Mouse (Mus musculus) hindbrain, embryonic 12.5 days (tissue): ENCODE results near the gene Olfr1383. TPM values are rescaled to one million over a fixed set of nuclear protein-coding genes. Genes with fewer than 3 reads are reported as not detected.
"Not testable (repeated sequence)": the region's sequence is repeated elsewhere in the genome, so short reads cannot be mapped to it uniquely, and the experiment has no call there.

Experiments used
- ATAC-seq: fragments of 200-750 bp; cut with Nextera tagmentation; 2 replicates; pipeline ENCODE4 v1.8.0; 2017; ENCODE audit warnings: moderate TSS enrichment; ENCODE audit not compliant: low FRiP score
- H3K27ac ChIP-seq: fragments of 300-500 bp; sonication (generic); 2 replicates; pipeline ENCODE4 v1.5.1; 2016; ENCODE audit warnings: mild to moderate bottlenecking
- H3K27me3 ChIP-seq: fragments of 300-500 bp; sonication (generic); 2 replicates; pipeline ENCODE4 v1.6.1; 2016; ENCODE audit warnings: mild to moderate bottlenecking
- H3K36me3 ChIP-seq: fragments of 300-500 bp; sonication (generic); 2 replicates; pipeline ENCODE4 v1.6.1; 2016; ENCODE audit warnings: mild to moderate bottlenecking
- H3K4me1 ChIP-seq: fragments of 300-500 bp; sonication (generic); 2 replicates; pipeline ENCODE4 v1.6.1; 2016
- H3K4me2 ChIP-seq: fragments of 300-500 bp; sonication (generic); replicated peaks from 2 replicates; pipeline ENCODE4 v1.6.1; 2016; ENCODE audit warnings: mild to moderate bottlenecking
- H3K4me3 ChIP-seq: fragments of 300-500 bp; sonication (generic); 2 replicates; pipeline ENCODE4 v1.5.1; 2016; ENCODE audit warnings: mild to moderate bottlenecking
- H3K9ac ChIP-seq: fragments of 300-500 bp; sonication (generic); 2 replicates; pipeline ENCODE4 v1.6.1; 2016; ENCODE audit warnings: mild to moderate bottlenecking, moderate library complexity
- H3K9me3 ChIP-seq: fragments of 300-500 bp; sonication (generic); replicated peaks from 2 replicates; pipeline ENCODE4 v1.6.1; 2016; ENCODE audit warnings: mild to moderate bottlenecking
- WGBS: fragments of 180-500 bp; shearing (Covaris S2); methylation state at CpG from one replicate; pipeline ENCODE4 v1.1.7; 2016; 5-methylcytosine and 5-hydroxymethylcytosine counted together
- polyA plus RNA-seq: library from polyadenylated mRNA; unstranded; fragments of >200 nt; fragmentation: Nextera tagmentation; extraction: Ambion mirVana; gene quantifications from 2 replicates; pipeline ENCODE4 v1.2.1, GENCODE M21; 2016

Gene Olfr1383
- polyA plus RNA-seq = not detected in 2 replicates

DNA sequence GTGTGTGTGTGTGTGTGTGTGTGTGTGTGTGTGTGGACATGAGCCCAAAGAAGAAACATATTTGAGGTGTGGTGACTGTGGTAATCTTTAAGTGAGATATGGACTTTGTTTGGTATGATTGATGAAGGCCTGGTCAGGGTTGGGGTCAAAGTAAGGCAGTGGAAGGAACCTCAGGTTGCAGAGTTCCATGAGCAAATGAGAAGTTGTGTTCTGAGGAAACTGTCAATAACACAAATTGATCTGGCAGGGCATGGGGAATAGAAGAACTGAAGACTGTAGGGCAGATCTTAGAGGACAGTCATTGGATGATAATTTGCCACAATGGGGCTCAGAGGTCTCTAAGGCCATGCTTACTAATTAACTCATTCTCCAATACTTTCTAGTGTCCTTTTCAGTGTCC, at the start of gene Olfr1383:
Gene Olfr1383, plus strand, starts transcription at position 301 of the 400 bp plus-strand sequence.
- no peak within 1 kb of the TSS for H3K9ac ChIP-seq
- H3K9me3 ChIP-seq = no peaks in the 10 kb centered on the region
- no peak within 1 kb of the TSS for H3K4me2 ChIP-seq
- no peak within 1 kb of the TSS for H3K27ac ChIP-seq
- H3K4me1 ChIP-seq = no peaks in the 10 kb centered on the region
- H3K27me3 ChIP-seq = no peaks in the 10 kb centered on the region
- no peak within 1 kb of the TSS for H3K4me3 ChIP-seq
- no peak for ATAC-seq
- H3K36me3 ChIP-seq = no peaks in the 10 kb centered on the region

GRCm38 (mm10) chr11:49485973-49486372, 33.5 kb upstream of the Olfr1383 start:
- H3K4me1 ChIP-seq = no peaks in the 10 kb centered on the region
- WGBS = 49% methylated on average over 4 of the region's 4 CpGs
- no peak for ATAC-seq

GRCm38 (mm10) chr11:49488770-49489169, 30.7 kb upstream of the Olfr1383 start, which contains the start of gene Olfr1385:
Gene Olfr1385 (plus strand): TSS chr11:49489070.
- not testable (repeated sequence) for H3K27ac ChIP-seq, H3K4me3 ChIP-seq, H3K27me3 ChIP-seq, ATAC-seq, H3K4me2 ChIP-seq, H3K4me1 ChIP-seq, H3K36me3 ChIP-seq, H3K9ac ChIP-seq, H3K9me3 ChIP-seq
- 80% methylated on average over 1 of the region's 1 CpGs for WGBS

More at GRCm38 (mm10) chr11:49485973-49486372, 33.5 kb upstream of the Olfr1383 start:
- H3K9ac ChIP-seq = no peak overlapping the region
- H3K4me2 ChIP-seq = no peak overlapping the region
- no peak overlapping the region for H3K4me3 ChIP-seq
- H3K9me3 ChIP-seq = no peaks in the 10 kb centered on the region
- no peaks in the 10 kb centered on the region for H3K27me3 ChIP-seq
- H3K36me3 ChIP-seq = no peaks in the 10 kb centered on the region
- no peak overlapping the region for H3K27ac ChIP-seq

DNA sequence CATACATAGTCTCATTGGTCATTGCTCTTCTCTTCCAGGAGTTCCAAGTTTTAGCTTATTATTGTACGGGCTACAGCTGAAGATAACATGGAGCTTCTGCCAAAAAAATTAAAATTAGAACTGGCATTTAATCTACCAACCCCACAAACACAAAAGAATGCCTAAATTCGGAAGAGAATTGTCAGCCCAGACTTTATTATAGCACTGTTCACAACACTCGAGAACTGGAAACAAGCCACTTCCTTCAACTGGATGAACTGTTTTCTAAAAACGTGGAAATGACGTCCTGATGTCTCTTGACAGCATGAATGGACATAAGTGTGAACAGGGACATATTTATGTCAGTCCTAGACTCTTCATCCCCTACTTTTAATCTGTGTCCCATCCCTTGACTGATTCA, 1.4 kb upstream of the Olfr1383 start:
- H3K36me3 ChIP-seq = no peaks in the 10 kb centered on the region
- no peak overlapping the region for H3K9ac ChIP-seq
- 78% methylated on average over 5 of the region's 5 CpGs for WGBS
- H3K27me3 ChIP-seq = no peaks in the 10 kb centered on the region
- H3K4me1 ChIP-seq = no peaks in the 10 kb centered on the region
- no peak overlapping the region for H3K4me3 ChIP-seq
- H3K27ac ChIP-seq = no peak overlapping the region
- no peaks in the 10 kb centered on the region for H3K9me3 ChIP-seq
- no peak overlapping the region for H3K4me2 ChIP-seq
- no peak for ATAC-seq

DNA sequence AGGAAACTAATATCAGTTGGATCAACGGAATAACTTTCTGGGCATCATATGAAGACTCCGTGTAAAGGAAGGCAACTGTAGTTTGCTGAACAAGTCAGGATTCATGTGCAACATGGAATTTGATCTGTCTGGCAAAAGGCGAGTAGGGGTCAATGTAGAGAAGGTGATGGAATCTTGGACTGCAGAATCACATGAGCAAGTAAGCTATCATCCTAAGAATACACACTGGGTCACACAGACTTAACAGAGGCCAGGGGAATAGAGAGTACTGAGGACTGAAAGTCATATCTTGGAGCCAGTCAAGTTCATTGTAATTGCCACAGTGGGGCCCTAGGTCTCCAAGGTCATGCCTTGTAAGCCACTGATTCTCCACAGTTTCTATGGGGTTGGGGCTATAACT, 8.5 kb downstream of the Olfr1383 start, which contains the start of gene Olfr1382:
Gene Olfr1382, plus strand, starts transcription at position 301 of the 400 bp plus-strand sequence.
- H3K27me3 ChIP-seq = no peaks in the 10 kb centered on the region
- H3K4me1 ChIP-seq = no peaks in the 10 kb centered on the region
- no peak within 1 kb of the TSS for H3K4me2 ChIP-seq
- no peak within 1 kb of the TSS for H3K27ac ChIP-seq
- H3K4me3 ChIP-seq = no peak within 1 kb of the TSS
- 83% methylated on average over 3 of the region's 3 CpGs for WGBS
- H3K36me3 ChIP-seq = no peaks in the 10 kb centered on the region
- no peak within 1 kb of the TSS for H3K9ac ChIP-seq
- ATAC-seq = no peak
- no peaks in the 10 kb centered on the region for H3K9me3 ChIP-seq

DNA sequence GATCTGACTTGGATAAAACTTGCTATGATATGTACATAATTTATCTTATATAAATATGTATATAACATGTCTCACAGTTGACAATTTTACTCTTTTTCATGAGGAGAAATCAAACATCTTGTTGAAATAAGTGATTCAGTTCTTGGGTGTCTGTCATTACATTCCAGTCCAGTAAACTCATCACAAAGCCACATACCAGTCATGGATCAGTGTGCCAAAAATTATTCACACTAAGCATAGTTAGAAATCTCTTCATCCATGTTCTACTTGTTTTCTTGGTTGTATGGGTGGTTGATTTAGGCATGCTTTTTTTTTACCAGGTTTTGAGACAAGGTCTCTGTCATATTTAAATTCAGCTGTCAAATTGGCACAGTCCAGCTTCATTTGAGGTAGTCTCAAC, 13.3 kb downstream of the Olfr1383 start:
- no peaks in the 10 kb centered on the region for H3K27me3 ChIP-seq
- no peak for ATAC-seq
- H3K4me2 ChIP-seq = no peak overlapping the region
- no peaks in the 10 kb centered on the region for H3K4me1 ChIP-seq
- no peak overlapping the region for H3K27ac ChIP-seq
- H3K9me3 ChIP-seq = no peaks in the 10 kb centered on the region
- no peaks in the 10 kb centered on the region for H3K36me3 ChIP-seq
- H3K9ac ChIP-seq = no peak overlapping the region
- H3K4me3 ChIP-seq = no peak overlapping the region

DNA sequence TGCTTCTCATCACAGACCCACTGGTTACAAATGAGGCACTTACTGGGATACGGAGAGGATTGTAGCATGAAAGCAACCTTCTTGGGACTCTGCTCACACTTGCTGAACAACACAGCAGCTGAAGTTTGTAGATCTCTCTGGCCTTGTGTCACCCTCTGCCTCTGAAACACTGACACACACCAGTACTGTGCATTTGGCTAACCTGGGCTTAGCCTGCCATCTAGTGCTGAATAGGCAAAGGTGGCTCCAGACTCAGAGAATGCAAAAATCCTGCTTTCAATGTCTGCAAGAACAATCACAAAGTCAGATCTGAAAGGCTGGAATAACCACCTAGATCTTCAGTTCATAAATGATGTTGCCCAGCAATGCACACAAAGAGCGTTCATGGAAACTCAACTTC, 17.2 kb downstream of the Olfr1383 start:
- H3K27ac ChIP-seq, H3K27me3 ChIP-seq, ATAC-seq, H3K4me2 ChIP-seq, H3K4me1 ChIP-seq, H3K4me3 ChIP-seq, H3K9me3 ChIP-seq, H3K9ac ChIP-seq, H3K36me3 ChIP-seq: not testable (repeated sequence)
- 85% methylated on average over 2 of the region's 2 CpGs for WGBS

- WGBS = 58% methylated on average over 3 of the region's 3 CpGs
- ATAC-seq, H3K27ac ChIP-seq, H3K9ac ChIP-seq, H3K36me3 ChIP-seq, H3K4me3 ChIP-seq, H3K4me1 ChIP-seq, H3K9me3 ChIP-seq, H3K4me2 ChIP-seq, H3K27me3 ChIP-seq: not testable (repeated sequence)
These were observed 23.7 kb downstream of the Olfr1383 start, which contains the start of gene Olfr1381 for GRCm38 (mm10) chr11:49543149-49543548. Gene Olfr1381 (plus strand): TSS chr11:49543449.

GRCm38 (mm10) chr11:49554033-49554432, 34.6 kb downstream of the Olfr1383 start:
- not testable (repeated sequence) for H3K27me3 ChIP-seq, H3K4me2 ChIP-seq, H3K4me3 ChIP-seq, ATAC-seq, H3K27ac ChIP-seq, H3K4me1 ChIP-seq, H3K36me3 ChIP-seq, H3K9me3 ChIP-seq, H3K9ac ChIP-seq
- 80% methylated on average over 3 of the region's 3 CpGs for WGBS

GRCm38 (mm10) chr11:49556578-49556977, 37.1 kb downstream of the Olfr1383 start, which contains the start of gene Olfr1380:
Gene Olfr1380 (plus strand): TSS chr11:49556878.
- H3K36me3 ChIP-seq, H3K27me3 ChIP-seq, ATAC-seq, H3K4me1 ChIP-seq, H3K9me3 ChIP-seq, H3K9ac ChIP-seq, H3K4me3 ChIP-seq, H3K27ac ChIP-seq, H3K4me2 ChIP-seq: not testable (repeated sequence)
- 58% methylated on average over 5 of the region's 5 CpGs for WGBS

DNA sequence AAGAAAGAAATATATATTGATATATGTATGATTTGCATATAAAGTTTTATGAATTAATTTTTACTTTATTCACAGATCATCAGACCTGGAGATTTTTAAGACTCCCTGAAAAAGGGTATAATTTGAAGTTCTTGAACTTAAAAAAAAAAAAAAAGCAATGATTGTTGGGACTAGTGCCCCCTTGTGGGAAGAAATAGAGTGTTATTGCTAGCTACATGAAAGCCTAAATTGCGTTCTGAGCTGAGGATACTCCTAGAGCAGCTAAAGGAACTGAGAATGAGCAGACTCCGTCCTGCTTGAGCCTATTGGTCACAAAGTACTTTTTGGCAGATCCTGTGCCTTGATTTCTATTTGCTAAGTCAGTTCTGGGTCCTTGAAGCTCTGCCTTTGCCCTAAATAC, 55.6 kb downstream of the Olfr1383 start:
- not testable (repeated sequence) for H3K4me3 ChIP-seq, H3K4me2 ChIP-seq, ATAC-seq, H3K9me3 ChIP-seq, H3K27me3 ChIP-seq, H3K36me3 ChIP-seq, H3K9ac ChIP-seq, H3K4me1 ChIP-seq, H3K27ac ChIP-seq
- 34% methylated on average over 2 of the region's 2 CpGs for WGBS
